Mouse (Mus musculus): ENCODE data around the gene Chd2.
A peak's percentile ranks its signal among the peaks of the same experiment; 100 is the strongest.

Gene Chd2

DNA sequence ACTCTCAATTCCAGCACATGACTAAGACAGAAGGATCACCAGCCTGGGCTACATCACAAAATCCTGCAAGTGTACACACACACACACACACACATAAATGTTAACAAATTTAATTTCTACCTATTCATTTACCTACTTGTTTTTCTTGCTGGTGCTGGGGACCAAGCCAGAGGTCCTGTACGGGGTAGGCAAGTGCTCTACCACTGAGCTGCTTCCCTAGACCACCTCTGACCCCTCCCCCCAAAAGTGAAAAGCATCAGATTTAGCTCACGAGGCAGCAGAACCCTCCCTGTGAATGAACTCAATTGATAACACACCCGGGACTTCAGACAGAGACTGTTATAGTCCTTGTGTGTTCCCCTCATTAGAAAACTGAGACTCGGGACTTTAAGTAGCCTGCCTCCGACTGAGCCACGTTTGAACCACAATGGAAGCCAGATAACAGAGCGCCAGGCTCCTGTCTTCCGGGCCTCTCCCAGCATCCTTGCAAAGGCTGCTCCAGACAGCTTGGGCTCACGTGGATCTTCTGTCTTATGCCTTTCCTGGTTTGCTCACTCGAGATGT lies 19.9 kb upstream of the Chd2 start:
- no peak for DNase-seq (ENCODE audit: low read depth, low spot score)

DNA sequence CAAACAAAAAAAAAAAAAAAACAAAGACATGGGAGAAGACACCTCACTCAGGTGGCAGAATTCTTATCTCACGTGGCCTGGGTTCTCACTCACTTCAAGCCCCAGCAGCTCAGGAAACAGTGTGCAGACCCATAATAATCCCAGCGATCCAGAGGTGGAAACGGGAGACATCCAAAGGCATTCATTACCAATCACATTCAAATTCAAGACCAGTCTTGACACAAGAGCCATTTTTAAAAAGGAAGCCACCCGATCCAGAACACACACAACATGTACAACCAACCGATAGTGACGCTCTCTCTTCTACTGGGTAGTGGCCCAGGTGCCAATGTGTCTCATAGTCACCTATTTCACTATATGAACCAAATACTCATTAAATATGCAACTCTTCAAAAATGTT lies 19.2 kb upstream of the Chd2 start:
- no peak for DNase-seq (ENCODE audit: low read depth, low spot score)

DNA sequence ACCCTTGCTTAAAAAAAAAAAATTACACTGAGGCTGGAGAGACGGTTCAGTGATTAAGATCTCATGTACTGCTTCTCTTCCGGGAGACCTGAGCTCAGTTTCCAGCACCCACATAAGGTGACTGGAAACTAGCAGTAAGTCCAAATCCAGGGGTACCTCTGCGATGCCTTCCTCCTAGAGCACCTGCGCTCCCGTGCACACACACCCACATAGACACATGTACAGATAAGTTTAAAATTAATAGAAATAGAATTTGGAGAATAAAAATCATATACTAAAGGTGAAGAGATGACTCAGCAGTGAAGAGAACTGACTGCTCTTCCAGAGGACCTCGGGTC lies 18.2 kb upstream of the Chd2 start:
- DNase-seq (ENCODE audit: low read depth, low spot score): no peak

DNA sequence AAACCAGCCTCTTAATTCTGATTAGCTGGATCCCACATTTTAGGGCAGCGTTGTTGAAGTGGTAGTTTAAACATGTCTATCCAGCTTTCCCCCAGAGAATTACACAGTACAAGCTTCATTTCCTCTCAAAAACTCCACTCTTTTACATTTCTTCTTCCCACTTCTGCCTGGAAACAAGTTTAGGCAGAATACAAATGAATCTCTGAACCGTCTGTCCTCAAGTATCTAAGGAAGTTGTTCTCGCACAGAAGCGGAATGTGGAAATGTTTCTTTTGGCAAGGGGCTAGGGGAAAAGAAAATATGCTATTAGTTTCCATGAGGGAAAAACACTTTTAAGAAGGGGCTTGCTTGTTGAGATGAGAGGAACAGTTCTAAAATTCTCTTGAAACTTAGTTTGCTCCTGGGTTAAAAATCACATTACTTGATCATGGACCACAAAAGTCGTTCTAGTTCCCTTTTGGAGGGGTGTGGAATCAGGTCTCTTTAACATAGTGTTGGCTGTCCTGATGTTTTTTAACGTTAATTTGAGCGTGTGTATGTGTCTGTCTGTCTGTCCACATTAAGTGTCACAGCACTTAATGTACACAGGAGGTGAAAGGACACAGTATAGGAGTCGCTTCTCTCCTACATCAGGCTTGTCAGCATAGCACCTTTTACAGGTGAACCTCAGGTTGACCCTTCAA lies 17.7 kb upstream of the Chd2 start:
- no peak for DNase-seq (ENCODE audit: low read depth, low spot score)

DNA sequence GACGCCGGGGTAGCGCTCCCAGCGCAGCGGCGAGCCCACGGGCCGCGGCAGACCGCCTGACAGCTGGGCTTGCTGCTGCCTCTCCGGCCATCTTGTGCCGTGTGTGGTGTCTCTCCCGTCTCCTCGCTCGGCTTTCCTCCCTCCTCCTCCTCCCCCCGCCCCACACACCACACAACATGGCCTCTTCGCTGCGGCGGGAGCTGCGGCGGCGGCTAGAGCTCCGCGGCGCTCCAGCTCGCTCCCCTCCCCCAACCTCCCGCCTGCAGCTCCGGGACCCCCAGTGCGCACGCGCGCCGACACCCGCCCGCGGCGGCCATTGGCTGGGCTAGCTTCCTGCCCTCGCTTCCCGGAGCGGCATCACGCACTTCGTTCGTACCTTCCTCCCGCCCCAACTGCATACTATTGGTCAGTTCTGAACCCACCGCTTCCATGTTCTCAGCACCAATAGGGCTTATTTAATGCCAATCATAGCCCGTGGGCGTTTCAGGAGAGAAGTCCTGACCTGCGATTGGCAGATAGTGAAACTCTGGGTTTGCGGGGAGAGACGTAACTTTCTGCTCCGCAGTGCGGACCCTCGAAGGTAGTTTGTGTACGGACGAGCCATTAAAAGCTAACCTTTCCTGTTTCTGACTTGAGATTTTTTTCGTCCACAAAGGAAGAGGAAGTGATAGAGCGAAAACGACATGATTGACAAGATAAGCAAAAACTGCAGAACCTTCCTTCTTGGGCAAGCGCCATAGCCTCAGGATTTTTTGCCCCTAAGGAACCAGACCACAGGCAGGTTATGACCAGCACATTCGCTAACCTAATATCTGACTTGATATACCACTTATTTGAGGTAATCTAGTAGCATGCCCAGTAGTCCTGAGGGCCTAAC lies 16.9 kb upstream of the Chd2 start:
- peak; percentile 100 for DNase-seq (ENCODE audit: low read depth, low spot score)

DNA sequence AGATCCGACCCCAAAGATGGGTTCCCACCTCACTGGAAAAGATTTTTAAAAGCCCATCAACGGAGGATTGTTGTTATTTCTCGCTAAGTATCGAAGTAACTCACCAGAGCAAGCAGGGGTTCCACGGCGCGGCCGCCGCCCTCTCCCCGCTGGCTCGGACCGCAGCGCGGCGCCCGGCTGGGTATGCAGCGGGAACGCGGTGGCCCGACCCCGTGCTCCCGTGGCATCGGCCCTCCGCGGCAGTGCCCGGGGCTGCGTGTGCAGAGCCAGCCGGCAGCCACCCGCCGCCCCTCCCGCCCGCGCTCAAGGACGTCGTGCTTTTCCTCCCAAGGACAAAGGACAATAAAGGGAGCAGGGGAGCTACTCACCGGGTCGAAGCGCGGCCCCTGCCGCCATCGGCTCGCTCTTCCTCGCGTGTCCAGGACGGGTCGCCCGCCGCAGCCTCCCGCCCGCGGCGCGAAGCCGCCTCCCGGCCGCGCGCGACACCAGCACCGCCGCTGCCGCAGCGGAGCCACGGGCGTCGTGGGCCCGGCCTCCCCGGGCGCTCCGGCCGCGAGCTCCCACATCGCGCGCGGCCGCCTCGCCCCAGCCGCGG lies 16.1 kb upstream of the Chd2 start:
- DNase-seq (ENCODE audit: low read depth, low spot score): no peak

DNA sequence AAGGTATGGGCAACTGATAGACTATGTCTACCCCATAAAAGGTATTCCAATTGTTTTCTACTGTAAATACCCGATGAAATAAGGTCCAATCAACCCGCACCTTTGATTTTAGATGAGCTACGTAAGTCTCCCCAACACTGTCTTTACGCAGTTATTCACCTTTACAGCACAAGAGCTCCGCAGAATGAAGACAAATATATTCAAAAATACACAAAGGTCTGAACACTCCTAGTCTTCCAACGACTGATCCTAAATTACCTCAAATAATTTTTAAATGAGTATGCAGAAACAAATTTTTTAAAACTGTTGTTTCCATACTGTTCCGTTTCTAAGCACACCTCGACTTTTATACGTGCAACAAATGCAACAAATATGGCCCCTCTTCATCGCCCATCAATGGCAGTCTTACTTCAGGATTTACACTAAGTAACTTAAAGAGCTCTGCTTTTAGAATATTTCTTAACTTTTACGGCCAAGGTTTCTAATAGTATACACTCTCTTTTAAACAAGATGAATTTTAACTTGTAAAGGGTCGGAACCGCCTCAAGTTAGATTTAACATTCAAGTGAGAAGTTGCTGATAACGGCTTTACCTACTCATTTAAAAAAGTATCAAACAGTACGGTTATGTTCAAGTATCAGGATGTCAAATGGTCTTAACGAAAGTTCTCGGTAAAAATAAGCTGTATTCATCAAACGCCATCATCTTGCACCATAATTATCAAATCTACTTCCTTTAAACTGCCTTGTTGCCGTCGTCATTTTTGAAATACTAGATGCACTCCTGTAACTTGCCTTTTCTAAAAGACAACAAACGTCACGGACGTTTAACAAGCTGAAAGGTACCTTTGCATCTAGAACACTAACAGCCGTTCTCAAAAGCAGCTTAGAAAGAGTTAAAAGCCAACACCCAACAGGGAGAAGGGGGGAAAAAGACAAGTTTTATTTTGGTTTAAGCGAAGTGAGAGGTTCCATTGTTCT lies 15.3 kb upstream of the Chd2 start:
- no peak for DNase-seq (ENCODE audit: low read depth, low spot score)

DNA sequence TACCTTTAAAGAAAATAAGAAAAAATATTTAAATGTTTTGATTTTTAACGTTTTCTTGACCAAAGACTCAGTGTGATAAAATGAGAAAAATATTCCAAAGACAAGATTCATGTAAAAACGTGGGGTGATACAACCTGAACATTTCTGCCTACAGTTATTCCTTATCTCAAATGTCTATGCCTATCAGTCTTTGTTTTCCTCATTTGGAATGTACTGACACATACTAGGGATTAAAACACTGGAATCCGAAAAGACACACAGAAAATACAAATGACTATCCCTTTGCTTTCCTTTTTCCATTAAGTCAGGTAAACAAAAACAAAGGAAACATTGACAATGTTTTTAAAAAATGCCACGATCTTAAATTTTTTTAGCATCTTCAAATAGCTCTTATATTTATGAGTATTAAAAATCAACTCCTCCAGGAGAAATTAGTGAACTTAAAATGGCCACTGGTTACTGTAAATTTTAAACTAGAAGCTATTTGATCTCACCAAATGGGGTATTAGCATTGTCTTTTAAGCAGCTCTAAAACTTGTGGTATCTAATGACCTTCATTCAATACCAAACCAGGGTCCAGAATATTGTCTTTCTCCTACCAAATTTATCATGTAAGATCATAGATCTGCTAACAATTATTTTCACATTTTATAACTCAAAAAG lies 14.4 kb upstream of the Chd2 start:
- no peak for DNase-seq (ENCODE audit: low read depth, low spot score)

DNA sequence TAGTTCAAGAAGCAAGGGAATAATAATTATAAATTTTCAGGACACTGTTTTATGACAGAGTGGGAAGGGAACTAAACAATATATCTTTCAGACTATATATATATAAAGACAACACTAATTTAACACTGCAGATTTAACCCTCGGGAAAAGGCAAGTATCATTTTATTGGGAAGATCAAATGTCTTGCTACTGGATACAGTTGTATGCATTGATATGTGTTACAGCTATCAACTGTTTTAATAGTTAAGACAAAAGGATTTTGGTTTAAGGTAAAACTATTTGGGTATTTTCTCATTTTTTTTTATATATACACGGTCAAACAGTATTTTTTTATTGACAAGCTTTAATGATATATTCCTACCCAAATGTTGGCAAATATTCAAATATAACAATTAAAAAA lies 13.2 kb upstream of the Chd2 start:
- DNase-seq (ENCODE audit: low read depth, low spot score): no peak

DNA sequence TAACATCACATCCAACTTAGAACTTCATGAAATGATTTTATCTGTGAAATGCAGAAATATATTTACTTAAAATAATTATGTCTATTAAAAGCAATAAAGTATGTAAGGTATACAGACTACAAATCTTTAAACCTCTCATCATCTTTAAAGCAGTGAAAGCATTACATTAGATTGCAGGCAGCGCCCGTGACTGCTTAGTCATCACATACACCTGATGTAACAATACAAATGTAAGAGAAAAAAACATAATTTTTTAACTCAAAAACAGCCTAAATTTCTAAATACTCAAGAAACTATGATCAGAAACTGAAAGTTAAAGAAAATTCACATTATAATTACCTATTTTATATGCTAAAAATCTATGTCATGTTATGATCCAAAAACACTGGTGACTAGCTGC lies 11.5 kb upstream of the Chd2 start:
- no peak for DNase-seq (ENCODE audit: low read depth, low spot score)

DNA sequence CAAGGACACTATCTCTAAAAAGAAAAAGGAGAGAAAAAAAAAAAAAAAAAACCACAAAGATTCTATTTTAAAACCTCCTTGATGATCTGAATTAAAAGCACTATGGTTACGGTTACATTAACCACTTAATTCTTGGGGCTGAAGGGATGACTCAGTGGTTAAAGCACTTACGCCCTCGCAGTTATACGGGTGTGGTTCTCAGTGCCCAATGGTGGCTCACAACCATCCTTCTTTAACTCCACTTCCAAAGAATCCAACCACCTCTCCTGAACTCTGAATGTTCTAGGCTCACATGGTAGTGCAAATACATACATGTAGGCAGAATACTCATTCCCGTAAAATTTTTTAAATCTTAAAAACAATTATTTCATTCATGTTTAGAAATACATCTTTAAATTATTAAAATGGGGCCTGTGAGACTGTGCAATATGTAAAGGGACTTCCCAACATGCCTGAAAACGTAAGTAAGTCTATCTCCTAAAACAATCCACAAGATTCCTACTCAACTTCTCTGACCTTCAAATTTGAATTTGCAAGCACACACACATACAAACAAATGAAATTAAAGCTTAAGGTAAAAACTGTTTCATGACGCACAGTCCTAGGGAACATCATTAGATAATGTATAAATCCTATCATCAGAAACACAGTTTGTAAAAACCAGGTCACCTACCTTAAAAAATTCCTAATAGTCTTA lies 10.6 kb upstream of the Chd2 start:
- no peak for DNase-seq (ENCODE audit: low read depth, low spot score)

DNA sequence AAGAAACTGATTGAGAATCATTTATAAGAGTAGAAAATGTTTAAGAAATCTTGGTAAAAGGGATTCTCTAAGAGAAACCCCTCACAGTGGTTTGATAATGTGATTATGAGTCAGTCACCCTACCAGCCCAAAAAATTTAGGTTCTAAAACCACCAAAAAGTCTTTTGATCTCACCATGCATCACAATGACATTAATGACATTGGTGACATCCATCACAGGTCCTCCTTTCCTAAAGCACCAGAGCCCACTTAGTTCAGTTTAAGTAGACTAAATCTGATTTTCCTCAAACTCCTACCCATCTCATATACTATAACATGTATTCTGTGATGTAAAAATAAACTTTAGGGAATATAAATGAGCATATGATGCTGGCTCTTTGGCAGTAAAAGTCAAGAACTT lies 9.7 kb upstream of the Chd2 start:
- DNase-seq (ENCODE audit: low read depth, low spot score): no peak

DNA sequence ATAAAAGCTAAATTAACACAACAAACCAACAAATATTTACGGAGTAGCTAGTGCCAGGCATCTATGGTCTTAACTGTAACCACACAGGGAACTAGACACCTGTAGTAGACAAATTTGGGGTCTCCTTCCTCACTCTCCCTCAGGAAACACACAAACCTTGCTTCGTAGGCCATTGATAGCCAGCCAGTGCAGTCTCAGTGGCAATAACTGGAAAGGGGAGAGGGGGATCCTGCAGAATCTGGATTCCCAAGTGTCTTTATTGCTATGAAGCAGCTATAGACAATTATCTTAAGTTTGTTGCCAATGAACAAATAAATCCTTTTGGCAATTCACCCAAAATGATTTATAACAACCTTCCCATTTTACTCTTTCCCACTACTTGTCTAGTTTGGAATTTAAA lies 6.4 kb upstream of the Chd2 start:
- DNase-seq (ENCODE audit: low read depth, low spot score): no peak

DNA sequence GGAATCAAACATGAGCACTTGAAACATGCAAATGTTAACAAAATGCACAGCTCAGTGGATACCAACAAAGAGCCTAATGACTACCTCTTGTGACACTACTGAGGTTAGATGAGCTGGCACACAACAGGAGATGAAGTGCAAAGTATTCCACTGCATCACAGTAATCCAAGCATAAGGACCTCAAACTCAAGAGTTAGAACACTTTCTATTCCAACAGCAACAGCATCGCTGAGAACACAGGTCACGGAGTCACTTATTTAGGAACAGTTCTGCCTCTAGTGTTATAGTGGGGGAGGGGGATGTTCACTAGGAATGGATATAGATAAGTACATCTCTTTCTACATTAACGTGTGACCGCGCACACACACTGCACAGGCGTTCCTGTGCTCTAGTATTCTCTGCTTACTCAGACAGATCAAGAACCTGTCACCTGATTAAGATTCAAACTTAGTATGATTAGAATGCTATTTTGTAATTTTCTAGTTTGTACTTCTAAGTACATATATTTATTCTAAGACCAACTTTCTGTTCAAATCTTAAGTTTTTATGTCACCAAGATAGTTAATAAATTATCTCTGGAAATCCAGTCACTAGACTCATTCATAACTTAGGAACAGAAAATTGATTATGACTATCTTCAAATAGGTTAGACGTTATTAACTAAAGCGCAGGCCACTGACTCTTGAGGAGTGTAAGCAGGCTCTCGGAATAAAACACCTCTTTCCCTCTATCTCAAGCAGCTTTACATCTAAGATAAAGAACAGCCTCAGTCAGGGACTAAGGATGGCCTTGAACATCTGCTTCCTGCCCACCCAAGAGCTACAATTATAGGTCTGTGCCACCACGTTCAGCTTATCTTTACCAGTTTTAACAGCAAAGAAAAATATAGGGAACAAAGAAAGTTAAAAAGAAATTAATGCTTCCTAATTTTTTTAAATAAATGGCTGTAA lies 5.2 kb upstream of the Chd2 start:
- no peak for DNase-seq (ENCODE audit: low read depth, low spot score)

DNA sequence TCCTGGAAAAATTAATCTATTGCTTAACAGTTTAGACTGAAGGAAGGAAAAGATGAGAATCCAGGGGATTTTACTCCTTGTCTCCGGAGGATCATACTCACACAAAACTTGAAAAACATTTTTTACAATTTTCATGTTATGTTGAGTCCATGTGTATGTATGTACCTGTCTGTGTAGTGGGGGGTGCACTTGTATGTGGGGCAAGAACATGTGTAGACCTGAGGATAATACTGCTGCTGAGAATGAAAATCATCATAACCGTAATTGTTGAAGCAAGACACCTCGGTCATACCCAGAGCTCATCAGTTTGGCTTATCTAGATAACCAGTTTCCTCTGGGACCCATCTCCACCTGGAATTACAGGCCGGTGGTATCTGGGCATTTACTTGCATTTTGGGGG lies 3.4 kb upstream of the Chd2 start:
- no peak for DNase-seq (ENCODE audit: low read depth, low spot score)

DNA sequence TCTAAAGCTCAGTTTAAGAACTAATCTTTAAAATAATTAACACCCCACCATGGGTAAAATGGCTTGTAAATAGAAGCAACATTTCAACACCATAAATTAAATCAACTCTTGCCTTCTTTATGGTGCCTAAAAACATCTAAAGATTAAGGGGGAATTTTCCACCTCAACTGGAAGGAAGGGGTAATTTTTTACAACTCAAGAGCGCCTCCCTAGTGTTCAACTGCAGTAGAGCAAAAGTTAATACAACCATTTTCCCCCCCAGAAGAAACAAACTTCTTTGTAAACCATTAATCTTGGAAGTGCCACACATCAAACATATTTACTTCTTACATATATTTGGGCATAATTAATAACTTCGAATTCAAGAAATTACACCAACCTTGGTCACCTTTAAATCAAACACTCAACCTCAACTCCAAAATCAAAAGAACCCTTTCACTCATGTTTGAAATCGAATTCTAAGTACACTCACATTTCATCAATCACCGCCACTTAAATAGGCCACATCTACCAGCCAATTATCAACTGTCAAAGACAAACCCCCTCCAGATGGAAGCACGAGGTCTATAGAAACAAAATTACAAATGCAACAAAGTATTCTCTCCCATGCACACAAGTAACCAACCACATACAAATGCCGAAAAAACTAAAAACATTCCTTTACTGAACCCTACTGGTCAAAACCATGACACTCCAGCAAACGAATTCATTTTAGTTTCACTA lies 662 bp upstream of the Chd2 start:
- no peak for DNase-seq (ENCODE audit: low read depth, low spot score)

DNA sequence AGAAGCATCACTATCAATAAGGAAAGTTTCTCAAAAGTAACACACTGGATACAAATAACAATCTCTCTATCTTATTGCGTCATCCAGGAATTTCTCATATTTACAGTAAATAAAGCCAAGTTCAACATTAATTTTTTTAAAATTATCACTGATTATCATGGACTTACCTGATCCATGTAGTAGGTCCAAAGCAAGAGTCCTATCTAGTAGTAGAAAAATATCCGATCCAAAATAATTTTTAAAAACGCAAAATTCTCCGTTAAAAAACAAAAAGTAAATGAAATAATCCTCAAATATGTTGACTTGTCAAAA lies 595 bp downstream of the Chd2 start:
- no peak for DNase-seq (ENCODE audit: low read depth, low spot score)

DNA sequence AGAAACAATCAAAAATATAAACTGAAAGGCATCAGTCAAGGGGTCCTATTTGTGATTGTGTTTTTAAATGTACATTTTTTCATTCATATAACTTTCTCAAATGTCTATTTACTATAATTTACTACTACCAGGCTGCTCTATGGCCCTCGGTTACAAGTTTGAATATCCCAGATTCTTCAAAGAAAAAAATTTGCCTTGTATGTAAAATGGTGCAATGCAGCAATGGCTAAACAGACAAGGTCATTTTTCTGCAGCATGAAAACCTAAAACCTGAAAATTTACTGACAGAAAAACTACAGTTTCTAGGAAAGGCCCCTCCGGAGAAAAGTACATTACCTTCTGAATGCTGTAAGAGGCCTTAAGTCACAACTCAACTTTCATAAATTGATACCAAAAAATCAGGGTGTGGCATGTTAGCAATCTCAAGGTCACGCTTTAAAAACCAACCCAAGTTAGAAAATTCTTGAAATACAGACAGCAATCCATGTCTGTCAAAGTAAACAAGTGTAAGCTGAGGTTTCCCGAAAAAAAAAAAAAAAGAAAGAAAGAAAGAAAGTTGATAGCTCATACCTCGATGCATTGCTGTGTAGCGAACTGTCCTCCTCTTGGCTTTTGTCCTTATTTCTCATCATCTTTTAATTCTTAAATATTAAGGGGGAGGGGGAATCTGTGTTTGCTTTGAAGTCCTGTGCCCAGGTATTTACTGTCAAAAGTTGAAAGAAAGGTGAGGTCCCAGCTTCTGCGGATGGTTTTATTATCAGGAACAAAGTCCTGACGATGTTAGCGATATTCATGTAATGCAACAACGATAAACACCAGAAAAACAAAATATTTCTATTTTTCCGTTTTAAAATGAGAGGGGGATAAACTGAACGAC lies 1.2 kb downstream of the Chd2 start:
- DNase-seq (ENCODE audit: low read depth, low spot score): no peak
